Mouse (Mus musculus) thymus, adult 2 months (tissue): ENCODE measurements around the gene Cep135.

Source experiments
- CTCF ChIP-seq: fragments of 200-500 bp; IDR thresholded peaks from 2 replicates; pipeline ENCODE4 v1.5.1; 2012; ENCODE audit warnings: mild to moderate bottlenecking, control low read depth, low read length, moderate library complexity, borderline replicate concordance; ENCODE audit not compliant: control insufficient read depth, poor library complexity, insufficient read depth; ENCODE audit errors: extremely low read depth
- POLR2A ChIP-seq: fragments of 200-500 bp; IDR thresholded peaks from 2 replicates; pipeline ENCODE4 v1.6.1; 2012; ENCODE audit warnings: mild to moderate bottlenecking, low read length, control low read depth, moderate library complexity; ENCODE audit not compliant: control insufficient read depth, poor library complexity, insufficient read depth; ENCODE audit errors: extremely low read depth

- TF ChIP-seq POLR2A (no peak), CTCF (no peak)
Observed at GRCm38 (mm10) chr5:76649897-76650296, 61.4 kb downstream of the Cep135 start.
